Mouse (Mus musculus) embryonic fibroblast, embryonic 13.5 days (primary cell): ENCODE measurements around the gene Pitpnc1.

Experiments
- CTCF ChIP-seq: IDR thresholded peaks from 2 replicates; pipeline ENCODE4 v1.5.1; 2011; ENCODE audit warnings: mild to moderate bottlenecking, control low read depth, low read length, moderate library complexity, borderline replicate concordance; ENCODE audit not compliant: insufficient read depth
- POLR2A ChIP-seq: IDR thresholded peaks from 2 replicates; pipeline ENCODE4 v1.6.1; 2011; ENCODE audit warnings: low read depth, mild to moderate bottlenecking, control low read depth, low read length, moderate library complexity

DNA sequence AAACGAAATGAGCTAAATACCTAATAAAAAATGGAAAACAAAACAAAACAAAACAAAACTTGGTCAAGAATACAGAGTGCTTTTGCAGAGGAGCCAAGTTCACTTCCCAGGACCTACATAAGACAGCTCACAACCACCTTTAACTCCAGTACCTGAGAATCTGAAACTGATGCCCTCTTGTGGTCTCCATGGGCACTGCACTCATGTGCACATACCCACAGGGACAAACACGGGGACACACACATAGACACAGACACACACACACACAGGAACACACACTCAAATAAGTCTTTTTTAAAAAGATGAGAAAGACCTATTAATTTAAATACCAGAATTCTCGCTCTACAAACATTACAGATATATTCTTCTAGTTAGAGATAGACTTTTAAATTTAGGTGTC lies 137.6 kb downstream of the Pitpnc1 start:
- no peak for TF ChIP-seq CTCF
- TF ChIP-seq POLR2A: no peak
